Mouse (Mus musculus) megakaryocyte, embryonic 14.5 days (primary cell): ENCODE results near the gene Neu4.
"Not testable (repeated sequence)": the region's sequence is repeated elsewhere in the genome, so short reads cannot be mapped to it uniquely, and the experiment has no call there.

Experiments used
- FLI1 ChIP-seq: IDR thresholded peaks from 2 replicates; pipeline ENCODE4 v1.6.1; 2012; ENCODE audit warnings: low read length, inconsistent platforms, mixed read lengths
- GATA1 ChIP-seq: IDR thresholded peaks from 3 replicates; pipeline ENCODE4 v1.6.1; 2012; ENCODE audit warnings: mixed read lengths, low read length, inconsistent platforms, borderline replicate concordance

DNA sequence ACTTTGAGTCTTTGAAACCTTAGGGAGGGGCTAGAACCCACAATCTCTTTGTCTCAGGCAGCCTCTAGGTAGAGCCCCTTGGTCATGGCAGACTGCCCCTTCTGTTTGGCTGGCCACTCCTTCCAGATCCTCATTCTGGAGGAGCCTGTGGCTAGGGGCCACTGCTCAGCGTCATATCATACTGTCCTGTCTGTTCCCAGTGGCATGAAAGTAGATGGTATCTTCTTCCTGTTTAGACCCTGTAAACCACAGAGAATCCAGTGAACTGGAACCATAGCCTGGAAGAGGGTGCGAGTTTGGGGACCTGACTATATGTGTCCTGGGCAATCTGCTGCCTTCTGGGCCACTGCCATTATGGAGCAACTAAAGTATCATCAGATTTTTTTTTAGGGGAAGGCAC is 29.2 kb upstream of the Neu4 start:
- TF ChIP-seq GATA1, FLI1: not testable (repeated sequence)
